8 mouse cellular contexts compared by ENCODE assay signal in the genomic region with DNA sequence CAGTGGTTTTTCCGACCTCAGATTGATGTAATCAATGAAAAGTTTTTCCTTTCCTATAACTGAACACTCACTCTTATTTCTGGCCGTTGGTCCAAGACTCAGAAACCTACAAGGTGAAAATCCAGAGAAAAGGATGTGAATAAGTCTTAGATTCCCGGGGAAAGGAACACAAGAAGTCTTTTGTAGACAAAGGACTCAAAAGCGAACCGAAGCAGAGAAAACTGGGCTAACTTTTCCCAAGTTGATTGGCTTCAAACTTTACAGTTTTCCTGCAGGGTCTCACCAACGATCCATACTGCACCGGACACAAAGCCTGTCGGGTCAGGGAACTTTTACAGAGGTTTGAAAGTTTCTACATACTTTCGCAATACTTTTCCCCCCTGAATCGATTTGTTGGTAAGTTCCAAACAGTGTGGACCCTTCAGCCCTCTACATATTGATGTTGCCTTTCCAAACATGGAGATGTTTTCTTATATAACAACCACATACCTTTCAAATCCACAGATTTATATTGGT. TPM values are rescaled to one million over a fixed set of nuclear protein-coding genes. Genes with fewer than 3 reads are reported as not detected.
DNase-seq lines count a peak whose midpoint lies in the region; ATAC-seq and TF ChIP-seq lines count a peak whose summit lies in the region.

A gene (minus strand): TSS at position 214 of the 516 bp plus-strand sequence.

- peak within 1 kb of the TSS; percentile 91 for H3K27ac ChIP-seq in embryonic facial prominence, embryonic 15.5 days (replicated peaks)
- peak within 1 kb of the TSS; percentile 97 for H3K27ac ChIP-seq in limb, embryonic 12.5 days
- peak within 1 kb of the TSS; percentile 91 for H3K27ac ChIP-seq in stomach, postnatal 0 days (replicated peaks)

- no peaks in the 10 kb centered on the region for H3K36me3 ChIP-seq in megakaryocyte, embryonic 14.5 days (replicated peaks; ENCODE audit: low read length)
- no peaks in the 10 kb centered on the region for H3K36me3 ChIP-seq in embryonic facial prominence, embryonic 15.5 days
- no peaks in the 10 kb centered on the region for H3K36me3 ChIP-seq in limb, embryonic 12.5 days
- no peaks in the 10 kb centered on the region for H3K36me3 ChIP-seq in stomach, postnatal 0 days (ENCODE audit: control insufficient read depth, insufficient read depth, low read length)

- peak within 1 kb of the TSS; percentile 53 for H3K4me2 ChIP-seq in embryonic facial prominence, embryonic 15.5 days (replicated peaks)
- peak within 1 kb of the TSS; percentile 59 for H3K4me2 ChIP-seq in limb, embryonic 12.5 days
- H3K4me2 ChIP-seq in stomach, postnatal 0 days (replicated peaks; ENCODE audit: low read depth) = peak within 1 kb of the TSS; percentile 59

- TF ChIP-seq EP300 in stomach, postnatal 0 days (optimal IDR thresholded peaks at IDR 0.05) = no peak

- TF ChIP-seq CTCF in stomach, postnatal 0 days (IDR thresholded peaks at IDR 0.05; ENCODE audit: low read depth) = no peak

- 24% methylated on average over 10 of the region's 10 CpGs for WGBS in embryonic facial prominence, embryonic 15.5 days
- WGBS in limb, embryonic 12.5 days = 32% methylated on average over 10 of the region's 10 CpGs
- whole genome bisulfite sequencing in stomach, postnatal 0 days = 28% methylated on average over 10 of the region's 10 CpGs

- peak within 1 kb of the TSS; percentile 73 for H3K9ac ChIP-seq in embryonic facial prominence, embryonic 15.5 days
- H3K9ac ChIP-seq in limb, embryonic 12.5 days (replicated peaks) = peak within 1 kb of the TSS; percentile 98
- peak within 1 kb of the TSS; percentile 87 for H3K9ac ChIP-seq in stomach, postnatal 0 days (ENCODE audit: low read length)

- H3K9me3 ChIP-seq in megakaryocyte, embryonic 14.5 days = no peaks in the 10 kb centered on the region
- H3K9me3 ChIP-seq in embryonic facial prominence, embryonic 15.5 days (replicated peaks) = no peaks in the 10 kb centered on the region
- no peaks in the 10 kb centered on the region for H3K9me3 ChIP-seq in limb, embryonic 12.5 days
- no peaks in the 10 kb centered on the region for H3K9me3 ChIP-seq in stomach, postnatal 0 days (ENCODE audit: control insufficient read depth, low read length)

- intact Hi-C loops in heart, postnatal 10 days (cut with DNase I) = no loop called here

- no peak for DNase-seq in heart, postnatal 10 days
- DNase-seq in stomach, postnatal 0 days (ENCODE audit: low spot score) = no peak
- DNase-seq in urinary bladder, adult 18-20 months (ENCODE audit: low spot score in 2 of 2) = no peak
- no peak for DNase-seq in yolk sac, embryonic 10.5 days (ENCODE audit: low spot score)

- ATAC-seq in megakaryocyte, adult 5-6 weeks (ENCODE audit: poor library complexity, severe bottlenecking) = no peak
- ATAC-seq in embryonic facial prominence, embryonic 15.5 days (ENCODE audit: insufficient number of reproducible peaks, low FRiP score, low TSS enrichment, low read depth) = no peak
- ATAC-seq in limb, embryonic 12.5 days (ENCODE audit: insufficient number of reproducible peaks, insufficient read depth, low FRiP score, low TSS enrichment, low read depth) = no peak
- ATAC-seq in stomach, postnatal 0 days (ENCODE audit: low FRiP score, low TSS enrichment) = no peak

- H3K4me3 ChIP-seq in megakaryocyte, embryonic 14.5 days (replicated peaks) = peak within 1 kb of the TSS; percentile 93
- H3K4me3 ChIP-seq in embryonic facial prominence, embryonic 15.5 days (replicated peaks) = peak within 1 kb of the TSS; percentile 58
- peak within 1 kb of the TSS; percentile 73 for H3K4me3 ChIP-seq in limb, embryonic 12.5 days (replicated peaks)
- peak within 1 kb of the TSS; percentile 61 for H3K4me3 ChIP-seq in stomach, postnatal 0 days (ENCODE audit: low read depth, low read length)

- H3K4me1 ChIP-seq in megakaryocyte, embryonic 14.5 days = peaks cover 14% of the 10 kb centered on the region
- no peaks in the 10 kb centered on the region for H3K4me1 ChIP-seq in embryonic facial prominence, embryonic 15.5 days
- H3K4me1 ChIP-seq in limb, embryonic 12.5 days (replicated peaks) = no peaks in the 10 kb centered on the region; the same call in 1 of the 2 replicates
- no peaks in the 10 kb centered on the region for H3K4me1 ChIP-seq in stomach, postnatal 0 days (replicated peaks; ENCODE audit: control insufficient read depth, insufficient read depth)

- H3K27me3 ChIP-seq in megakaryocyte, embryonic 14.5 days (replicated peaks) = peaks cover 77% of the 10 kb centered on the region
- peaks cover 82% of the 10 kb centered on the region for H3K27me3 ChIP-seq in embryonic facial prominence, embryonic 15.5 days
- H3K27me3 ChIP-seq in limb, embryonic 12.5 days = peaks cover 84% of the 10 kb centered on the region
- H3K27me3 ChIP-seq in stomach, postnatal 0 days (ENCODE audit: control insufficient read depth, insufficient read depth, low read length) = peaks cover 4% of the 10 kb centered on the region; the same call in 1 of the 2 replicates

RNA-seq across cellular contexts. Expression of the gene that starts here (rescaled TPM):
- 7.2 and 27.6 TPM in 2 replicates for polyA plus RNA-seq in megakaryocyte, embryonic 14.5 days (2012; ENCODE audit: insufficient read depth, low replicate concordance)
- not detected in 2 replicates for total RNA-seq in megakaryocyte, adult 5-6 weeks (2015)
- 0.37 TPM in 1 of 2 replicates, not detected in the other for total RNA-seq in megakaryocyte, adult 5-6 weeks (2017)
- 396 and 421 TPM in 2 replicates for polyA plus RNA-seq in embryonic facial prominence, embryonic 15.5 days (2015; fragmentation: Nextera tagmentation; extraction: Ambion mirVana)
- total RNA-seq in heart, postnatal 10 days (2021) = 100 to 1,000 TPM; 233 to 235 TPM
- 546 and 599 TPM in 2 replicates for polyA plus RNA-seq in limb, embryonic 12.5 days (2016; fragmentation: Nextera tagmentation; extraction: Ambion mirVana)
- polyA plus RNA-seq in stomach, postnatal 0 days (2015; fragmentation: Nextera tagmentation; extraction: Ambion mirVana) = 57.3 and 64.7 TPM in 2 replicates

Comparison
In these comparisons a context has a peak if more than half of its experiments do, and no peak if none do; other contexts are left out.
1. RNA of the gene that starts here (total RNA-seq): 233 to 235 TPM in heart, postnatal 10 days; 0.37 TPM in megakaryocyte, adult 5-6 weeks; every median in the first group is over 100 times any median in the second.
2. Peak in every context shown above with its lines, with median percentiles within 50 percentile points of each other: H3K4me3 ChIP-seq, H3K27ac ChIP-seq, H3K4me2 ChIP-seq and H3K9ac ChIP-seq.